Mouse (Mus musculus): ENCODE data around the gene Cd36. TPM values are rescaled to one million over a fixed set of nuclear protein-coding genes. Genes with fewer than 3 reads are reported as not detected.

Cd36 gene
- polyA plus RNA-seq, 1 experiment from 2014 or later, result 164 TPM

DNA sequence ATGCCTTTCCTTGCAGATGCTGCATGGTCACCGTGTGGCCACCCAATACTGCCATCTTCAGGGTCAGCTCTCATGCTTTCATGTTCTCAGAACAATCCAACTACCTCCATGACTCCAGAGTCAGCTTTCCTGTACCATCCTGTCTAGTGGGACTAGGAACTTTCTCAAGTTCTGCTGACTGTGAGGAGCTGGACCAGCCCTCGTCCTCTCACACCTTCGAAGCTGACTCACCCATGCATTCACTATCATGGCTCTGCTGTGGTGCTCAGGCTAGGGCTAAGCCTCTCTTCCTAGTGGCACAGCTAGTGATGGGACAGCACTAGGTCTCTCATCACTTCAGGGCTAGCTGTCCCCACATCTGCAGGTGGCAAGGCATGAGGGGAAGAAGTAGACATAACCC lies 30.7 kb downstream of the Cd36 start:
- 87% methylated on average over 3 of the region's 3 CpGs for WGBS

DNA sequence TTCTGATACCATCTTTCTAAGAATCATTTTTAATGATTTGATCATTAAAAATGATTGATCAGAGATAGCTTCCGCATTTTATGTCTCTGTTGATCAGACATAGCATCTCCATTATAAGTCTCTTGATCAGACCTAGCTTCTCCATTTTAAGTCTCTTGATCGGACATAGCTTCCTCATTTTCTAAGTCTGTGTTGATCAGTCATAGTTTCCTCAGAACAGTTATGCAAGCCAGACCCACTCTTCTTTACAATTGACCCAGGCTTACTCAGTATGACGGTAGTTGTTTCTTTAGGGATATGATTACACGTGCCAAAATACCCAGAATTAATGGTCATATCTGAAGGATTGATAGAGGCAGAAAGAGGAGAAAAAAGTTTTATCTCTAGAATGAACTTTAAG lies 31.3 kb downstream of the Cd36 start:
- H3K27me3 ChIP-seq, result no peaks in the 10 kb centered on the region
- no peaks in the 10 kb centered on the region for H3K9me3 ChIP-seq (replicated peaks)
- no peak overlapping the region for H3K4me2 ChIP-seq
- H3K36me3 ChIP-seq, result no peaks in the 10 kb centered on the region
- no peak overlapping the region for H3K9ac ChIP-seq
- H3K27ac ChIP-seq, result no peak overlapping the region
- no peak for ATAC-seq (replicated peaks; ENCODE audit: insufficient number of reproducible peaks, insufficient read depth, low FRiP score, low read depth)
- WGBS, result 80% methylated on average over 4 of the region's 4 CpGs
- no peaks in the 10 kb centered on the region for H3K4me1 ChIP-seq (replicated peaks)
- no peak overlapping the region for H3K4me3 ChIP-seq

More for the DNA sequence above, 30.7 kb downstream of the Cd36 start:
- Histone ChIP-seq H3K9ac (no peak overlapping the region), H3K9me3 (replicated peaks) (no peaks in the 10 kb centered on the region), H3K36me3 (no peaks in the 10 kb centered on the region), H3K4me2 (no peak overlapping the region), H3K27me3 (no peaks in the 10 kb centered on the region), H3K27ac (no peak overlapping the region), H3K4me1 (replicated peaks) (no peaks in the 10 kb centered on the region), H3K4me3 (no peak overlapping the region)
- ATAC-seq (replicated peaks; ENCODE audit: insufficient number of reproducible peaks, insufficient read depth, low FRiP score, low read depth), result no peak

DNA sequence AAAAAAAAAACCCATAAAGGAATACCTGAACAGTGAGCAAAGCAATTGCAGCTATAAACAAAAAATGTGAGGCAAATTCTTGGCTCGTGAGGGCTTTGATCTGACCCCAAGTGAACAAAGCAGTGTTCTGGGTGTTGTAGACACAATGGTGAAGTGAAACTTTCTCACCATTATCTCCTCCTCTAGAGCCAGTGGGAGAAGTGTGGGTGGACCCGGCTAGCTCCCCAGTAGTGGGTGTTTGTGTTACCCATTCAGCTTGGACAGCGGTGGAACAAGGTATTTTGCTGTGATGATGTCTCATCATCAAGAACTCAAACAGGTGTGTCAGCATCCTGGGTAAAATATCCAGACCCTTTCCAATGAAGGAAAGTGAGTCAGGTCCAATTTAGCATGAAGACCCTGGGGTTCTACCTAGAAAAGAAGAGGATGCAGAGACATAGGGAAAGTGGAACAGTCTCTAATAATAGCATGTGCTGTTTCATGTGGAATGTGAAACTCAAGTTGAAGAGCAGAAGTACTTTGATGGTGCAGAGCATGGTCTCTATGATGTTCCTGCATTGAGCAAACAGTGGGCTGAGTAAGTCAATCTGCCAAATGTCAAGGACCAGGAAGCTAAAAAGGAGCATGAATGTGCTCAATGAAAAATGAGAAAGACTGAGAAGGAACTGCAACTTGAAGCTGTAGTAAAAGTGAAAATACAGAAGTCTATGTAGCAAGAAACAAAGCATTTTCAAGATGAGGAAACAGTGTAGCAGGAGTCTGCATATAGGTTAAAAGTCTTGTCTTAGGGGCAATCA lies 34.3 kb downstream of the Cd36 start:
- Histone ChIP-seq H3K27me3 (no peaks in the 10 kb centered on the region), H3K36me3 (no peaks in the 10 kb centered on the region), H3K9me3 (replicated peaks) (no peaks in the 10 kb centered on the region), H3K4me2 (no peak overlapping the region), H3K9ac (no peak overlapping the region), H3K27ac (no peak overlapping the region), H3K4me3 (no peak overlapping the region), H3K4me1 (replicated peaks) (no peaks in the 10 kb centered on the region)
- 87% methylated on average over 3 of the region's 3 CpGs for WGBS
- ATAC-seq (replicated peaks; ENCODE audit: insufficient number of reproducible peaks, insufficient read depth, low FRiP score, low read depth), result no peak

DNA sequence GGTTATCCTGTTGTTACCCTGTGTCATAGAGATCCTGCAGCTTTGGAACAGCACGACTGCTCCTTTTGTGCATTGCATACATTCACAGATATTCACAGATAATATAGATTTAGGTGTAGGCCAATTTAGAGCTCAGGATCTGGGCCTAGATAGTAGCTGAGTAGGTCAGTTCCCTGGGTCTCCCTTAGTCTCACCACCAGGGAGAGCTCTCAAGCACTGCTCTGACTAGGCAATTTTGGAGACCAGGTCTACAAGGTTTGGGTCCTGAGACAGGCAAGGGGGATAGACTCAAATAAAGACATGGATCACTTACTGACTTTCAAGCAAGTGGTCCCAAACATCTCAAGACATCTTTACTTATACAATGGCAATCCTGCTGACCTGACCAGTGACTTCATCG lies 38.0 kb downstream of the Cd36 start:
- H3K9me3 ChIP-seq (replicated peaks), result no peaks in the 10 kb centered on the region
- no peaks in the 10 kb centered on the region for H3K27me3 ChIP-seq
- peaks cover 5% of the 10 kb centered on the region; the same call in 1 of the 2 replicates for H3K4me1 ChIP-seq (replicated peaks)
- no peak overlapping the region for H3K4me3 ChIP-seq
- no peak for ATAC-seq (replicated peaks; ENCODE audit: insufficient number of reproducible peaks, insufficient read depth, low FRiP score, low read depth)
- H3K27ac ChIP-seq, result no peak overlapping the region; the same call in 1 of the 2 replicates
- no peaks in the 10 kb centered on the region for H3K36me3 ChIP-seq
- H3K9ac ChIP-seq, result no peak overlapping the region
- H3K4me2 ChIP-seq, result no peak overlapping the region
- 78% methylated on average over 2 of the region's 2 CpGs for WGBS

DNA sequence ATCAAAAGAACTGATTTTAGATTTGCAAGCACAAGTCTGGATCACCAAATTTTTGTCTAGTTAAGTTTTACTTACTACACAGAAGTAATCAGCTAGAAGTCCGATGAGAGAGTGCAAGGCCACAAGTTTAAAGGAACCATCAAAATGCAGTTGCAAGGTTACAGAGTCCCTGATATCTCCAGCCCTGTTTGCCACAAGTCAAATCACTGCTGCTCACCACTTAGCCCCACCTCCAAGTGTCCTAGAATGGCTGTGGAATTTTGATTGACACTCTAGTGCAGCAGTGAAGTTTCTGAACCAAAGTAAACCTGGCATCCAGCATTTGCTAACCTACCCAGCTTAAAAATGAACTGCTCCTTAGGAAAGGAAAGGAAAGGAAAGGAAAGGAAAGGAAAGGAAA lies 39.0 kb downstream of the Cd36 start:
- H3K4me3 ChIP-seq, result peak overlapping the region; percentile 32
- no peaks in the 10 kb centered on the region for H3K27me3 ChIP-seq
- H3K9ac ChIP-seq, result no peak overlapping the region
- H3K36me3 ChIP-seq, result no peaks in the 10 kb centered on the region
- 45% methylated on average over 1 of the region's 1 CpGs for WGBS
- H3K4me1 ChIP-seq (replicated peaks), result peaks cover 8% of the 10 kb centered on the region; the same call in 1 of the 2 replicates
- ATAC-seq (replicated peaks; ENCODE audit: insufficient number of reproducible peaks, insufficient read depth, low FRiP score, low read depth), result peak; percentile 75
- no peaks in the 10 kb centered on the region for H3K9me3 ChIP-seq (replicated peaks)
- H3K4me2 ChIP-seq, result no peak overlapping the region
- H3K27ac ChIP-seq, result peak overlapping the region; percentile 53; the same call in 1 of the 2 replicates

DNA sequence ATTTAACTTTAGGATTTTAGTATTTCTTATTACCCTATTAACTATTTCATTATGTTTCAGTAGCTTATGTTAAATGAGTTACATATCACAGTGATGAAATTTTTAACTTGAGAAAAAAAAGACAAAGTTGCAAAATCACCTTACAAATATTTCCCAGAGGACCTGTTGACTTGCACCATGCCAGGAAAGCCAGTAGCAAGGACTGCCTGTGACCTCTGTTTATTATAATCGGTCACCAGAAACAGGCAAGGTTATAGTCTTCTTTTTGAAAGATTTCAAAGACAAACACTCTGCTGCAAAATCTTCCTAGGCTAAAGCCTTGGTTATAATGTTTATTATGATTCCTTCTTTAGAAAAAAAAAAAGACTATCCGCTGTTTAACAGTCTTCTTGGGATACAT lies 39.9 kb downstream of the Cd36 start:
- Histone ChIP-seq H3K27me3 (no peaks in the 10 kb centered on the region), H3K27ac (no peak overlapping the region), H3K4me3 (peak overlapping the region; percentile 25; the same call in 1 of the 2 replicates), H3K4me2 (peak overlapping the region; percentile 43), H3K36me3 (no peaks in the 10 kb centered on the region), H3K4me1 (replicated peaks) (peaks cover 15% of the 10 kb centered on the region; the same call in 1 of the 2 replicates), H3K9ac (no peak overlapping the region), H3K9me3 (replicated peaks) (no peaks in the 10 kb centered on the region)
- ATAC-seq (replicated peaks; ENCODE audit: insufficient number of reproducible peaks, insufficient read depth, low FRiP score, low read depth), result no peak
- WGBS, result 78% methylated on average over 2 of the region's 2 CpGs

DNA sequence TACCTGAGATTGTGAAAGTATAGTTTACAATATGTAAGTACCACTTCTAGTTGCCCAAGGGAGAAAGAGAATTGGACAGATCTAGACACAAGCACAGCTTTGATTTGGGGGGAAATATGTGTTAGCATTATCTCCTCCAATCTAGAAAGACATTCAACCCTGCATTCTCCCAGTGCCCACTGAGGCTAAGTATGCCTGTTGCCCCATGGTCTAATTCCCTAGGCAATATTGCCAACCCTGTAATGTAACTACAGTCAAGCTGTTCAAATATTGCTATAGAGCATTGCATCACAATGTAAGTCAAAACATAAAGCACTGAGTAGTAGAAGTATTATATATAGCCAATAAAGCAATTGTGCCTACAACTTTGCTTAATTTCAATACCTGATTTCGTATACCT lies 40.3 kb downstream of the Cd36 start:
- Histone ChIP-seq H3K9ac (no peak overlapping the region), H3K27ac (peak overlapping the region; percentile 46; the same call in 1 of the 2 replicates), H3K27me3 (no peaks in the 10 kb centered on the region), H3K4me3 (peak overlapping the region; percentile 22; the same call in 1 of the 2 replicates), H3K4me1 (replicated peaks) (peaks cover 17% of the 10 kb centered on the region; the same call in 1 of the 2 replicates), H3K4me2 (peak overlapping the region; percentile 49), H3K9me3 (replicated peaks) (no peaks in the 10 kb centered on the region), H3K36me3 (no peaks in the 10 kb centered on the region)
- 87% methylated on average over 1 of the region's 1 CpGs for WGBS
- no peak for ATAC-seq (replicated peaks; ENCODE audit: insufficient number of reproducible peaks, insufficient read depth, low FRiP score, low read depth)

DNA sequence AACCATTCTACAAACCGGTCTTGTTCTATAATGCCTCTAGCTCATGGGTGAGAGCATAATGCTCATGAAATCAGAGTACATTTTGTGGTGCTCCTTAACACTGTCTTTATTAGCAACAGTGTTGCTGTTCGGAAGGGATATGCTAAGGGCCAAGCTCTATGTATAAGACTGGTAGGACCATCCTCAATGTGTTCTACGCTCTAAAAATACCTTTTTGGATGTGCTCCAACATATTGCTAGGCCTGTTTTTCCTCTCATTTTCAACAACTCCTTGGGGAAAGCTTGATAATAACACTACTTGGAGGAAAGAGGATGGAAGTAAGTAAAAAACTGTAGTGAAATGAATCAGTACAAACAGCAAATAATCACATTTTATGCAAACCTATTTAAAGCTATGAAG lies 44.7 kb downstream of the Cd36 start:
- Histone ChIP-seq H3K4me2 (no peak overlapping the region), H3K36me3 (no peaks in the 10 kb centered on the region), H3K27me3 (no peaks in the 10 kb centered on the region), H3K4me3 (no peak overlapping the region), H3K4me1 (replicated peaks) (peaks cover 17% of the 10 kb centered on the region; the same call in 1 of the 2 replicates), H3K9me3 (replicated peaks) (no peaks in the 10 kb centered on the region), H3K27ac (peak overlapping the region; percentile 88), H3K9ac (no peak overlapping the region)
- ATAC-seq (replicated peaks; ENCODE audit: insufficient number of reproducible peaks, insufficient read depth, low FRiP score, low read depth), result peak; percentile 72; the same call in 1 of the 2 replicates
- 30% methylated on average over 3 of the region's 3 CpGs for WGBS

DNA sequence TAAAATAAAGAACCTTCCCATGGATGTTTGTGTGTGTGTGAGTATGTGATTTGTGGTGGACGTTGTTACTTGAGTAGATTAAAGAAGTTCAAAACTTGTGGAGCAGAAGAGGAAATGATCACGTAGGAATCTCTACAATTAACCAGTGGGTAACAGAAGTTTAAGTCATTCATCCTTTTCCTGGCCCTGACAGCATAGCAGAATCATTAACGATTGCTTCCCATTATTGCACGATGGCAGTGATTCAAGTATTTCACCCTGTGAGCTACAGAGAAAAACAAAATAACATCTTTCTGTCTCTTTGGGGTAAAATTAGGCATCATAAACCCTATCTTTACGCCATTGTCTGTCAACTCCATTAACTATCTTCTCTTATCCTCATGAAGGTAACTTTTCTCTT lies 45.3 kb downstream of the Cd36 start:
- Histone ChIP-seq H3K4me2 (no peak overlapping the region), H3K4me3 (no peak overlapping the region), H3K4me1 (replicated peaks) (peaks cover 17% of the 10 kb centered on the region; the same call in 1 of the 2 replicates), H3K36me3 (no peaks in the 10 kb centered on the region), H3K27me3 (no peaks in the 10 kb centered on the region), H3K27ac (peak overlapping the region; percentile 88), H3K9me3 (replicated peaks) (no peaks in the 10 kb centered on the region), H3K9ac (no peak overlapping the region)
- 52% methylated on average over 5 of the region's 5 CpGs for WGBS
- ATAC-seq (replicated peaks; ENCODE audit: insufficient number of reproducible peaks, insufficient read depth, low FRiP score, low read depth), result no peak

DNA sequence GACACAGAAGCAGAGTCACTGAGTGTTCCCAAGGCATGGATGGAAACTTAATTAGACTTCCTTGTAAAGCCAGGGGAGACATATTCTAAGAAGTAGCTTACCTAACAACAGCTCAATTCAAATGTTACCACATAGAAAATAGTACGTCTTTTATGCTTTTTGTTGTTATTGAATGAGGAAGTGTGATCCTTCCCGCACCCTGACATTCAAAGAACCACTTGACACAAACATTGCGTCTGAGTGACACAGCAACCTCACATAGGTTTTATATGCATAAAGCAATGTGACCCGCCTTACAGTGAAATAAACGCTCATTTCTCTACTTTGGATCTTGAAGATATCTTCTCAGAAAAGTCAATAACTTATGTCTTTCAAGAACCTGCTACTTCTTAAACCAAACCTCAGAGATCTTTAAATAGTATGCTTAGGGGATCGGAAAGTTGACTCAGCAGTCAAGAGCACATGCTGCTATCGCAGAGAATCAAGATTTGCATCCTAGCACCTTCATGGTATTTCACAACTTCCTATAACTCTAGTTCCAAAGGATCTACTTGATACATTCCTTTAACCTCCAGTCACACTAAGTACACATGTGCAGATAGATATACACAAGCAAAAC lies 46.4 kb downstream of the Cd36 start:
- H3K27me3 ChIP-seq, result no peaks in the 10 kb centered on the region
- ATAC-seq (replicated peaks; ENCODE audit: insufficient number of reproducible peaks, insufficient read depth, low FRiP score, low read depth), result no peak
- H3K4me2 ChIP-seq, result no peak overlapping the region
- H3K9me3 ChIP-seq (replicated peaks), result no peaks in the 10 kb centered on the region
- no peak overlapping the region for H3K4me3 ChIP-seq
- WGBS, result 82% methylated on average over 7 of the region's 7 CpGs
- peaks cover 15% of the 10 kb centered on the region; the same call in 1 of the 2 replicates for H3K4me1 ChIP-seq (replicated peaks)
- H3K36me3 ChIP-seq, result no peaks in the 10 kb centered on the region
- H3K9ac ChIP-seq, result no peak overlapping the region
- no peak overlapping the region for H3K27ac ChIP-seq

DNA sequence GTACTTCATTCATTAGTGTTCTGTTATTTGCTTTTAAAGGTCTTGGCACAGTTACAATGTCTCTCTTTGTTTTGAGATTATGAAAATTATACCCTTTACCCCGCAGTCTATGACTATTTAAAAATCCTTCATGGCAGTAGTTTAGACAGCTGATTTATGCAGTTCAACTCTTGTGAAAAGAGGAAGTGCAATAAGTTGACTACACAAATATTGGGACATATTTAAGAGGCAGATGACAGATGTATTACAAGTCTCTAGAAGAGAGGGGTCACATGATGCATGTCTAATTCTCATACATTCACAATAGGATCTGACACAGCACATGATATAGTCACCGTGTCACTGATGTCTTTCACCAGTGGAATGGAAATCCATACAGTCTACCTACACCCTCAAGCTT lies 49.1 kb downstream of the Cd36 start:
- Histone ChIP-seq H3K27ac (no peak overlapping the region), H3K4me3 (no peak overlapping the region), H3K27me3 (no peaks in the 10 kb centered on the region), H3K9me3 (replicated peaks) (no peaks in the 10 kb centered on the region), H3K4me1 (replicated peaks) (peaks cover 12% of the 10 kb centered on the region), H3K9ac (no peak overlapping the region), H3K36me3 (no peaks in the 10 kb centered on the region), H3K4me2 (no peak overlapping the region)
- WGBS, result 50% methylated on average over 2 of the region's 2 CpGs
- no peak for ATAC-seq (replicated peaks; ENCODE audit: insufficient number of reproducible peaks, insufficient read depth, low FRiP score, low read depth)

Data from heart, embryonic 15.5 days (tissue).